ENCODE assay signal across 8 mouse cellular contexts in the genomic region with DNA sequence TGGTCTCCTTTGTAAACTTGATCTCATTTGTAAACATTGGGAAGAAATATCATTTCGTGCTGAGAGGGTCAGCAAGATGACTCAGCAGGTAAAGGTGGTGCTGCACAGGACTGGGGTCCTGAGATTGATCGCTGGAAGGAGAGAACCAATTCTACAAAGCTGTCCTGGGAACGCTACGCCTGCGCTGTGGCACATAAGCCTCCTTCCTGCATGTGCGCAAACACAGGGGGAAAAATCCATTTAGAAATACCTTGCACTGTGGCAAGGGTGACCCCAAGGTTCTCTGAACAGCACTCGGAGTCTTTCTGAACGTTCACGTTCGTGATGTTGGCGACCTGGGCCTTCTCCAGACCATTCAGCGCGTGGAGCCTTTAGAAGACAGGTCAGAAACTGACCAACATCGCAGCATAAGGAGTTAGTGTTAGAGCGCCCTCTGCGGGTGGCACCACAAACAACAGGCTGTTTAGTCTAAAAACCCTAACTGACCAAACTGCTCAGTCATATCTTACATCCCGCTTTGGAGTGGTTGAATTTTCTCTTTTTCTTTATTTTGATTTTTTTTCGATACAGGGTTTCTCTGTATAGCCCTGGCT. TPM values are rescaled to one million over a fixed set of nuclear protein-coding genes. Genes with fewer than 3 reads are reported as not detected.
DNase-seq lines count a peak whose midpoint lies in the region; ATAC-seq and TF ChIP-seq lines count a peak whose summit lies in the region.

No protein-coding gene starts in this region.

- TF ChIP-seq POLR2A in spleen, adult 2 months (IDR thresholded peaks at IDR 0.05; ENCODE audit: low read depth, low read length), result no peak

- H3K4me3 ChIP-seq in embryonic facial prominence, embryonic 10.5 days, result no peak overlapping the region
- H3K4me3 ChIP-seq in limb, embryonic 11.5 days (ENCODE audit: low read depth, low read length), result no peak overlapping the region
- no peak overlapping the region for H3K4me3 ChIP-seq in midbrain, embryonic 14.5 days (replicated peaks; ENCODE audit: low read depth, low read length)
- H3K4me3 ChIP-seq in spleen, adult 2 months (ENCODE audit: extremely low read depth, insufficient read depth, insufficient read length), result no peak overlapping the region

- H3K36me3 ChIP-seq in embryonic facial prominence, embryonic 10.5 days (replicated peaks), result no peaks in the 10 kb centered on the region
- no peaks in the 10 kb centered on the region for H3K36me3 ChIP-seq in limb, embryonic 11.5 days (ENCODE audit: control insufficient read depth, insufficient read depth, low read length)
- no peaks in the 10 kb centered on the region for H3K36me3 ChIP-seq in midbrain, embryonic 14.5 days (ENCODE audit: control insufficient read depth, insufficient read depth, low read length)
- H3K36me3 ChIP-seq in spleen, adult 2 months (ENCODE audit: control insufficient read depth, insufficient read depth, low read length), result no peaks in the 10 kb centered on the region

- no peak overlapping the region; the same call in 1 of the 2 replicates for H3K27ac ChIP-seq in embryonic facial prominence, embryonic 10.5 days (replicated peaks)
- no peak overlapping the region for H3K27ac ChIP-seq in limb, embryonic 11.5 days (replicated peaks; ENCODE audit: low read depth, low read length)
- no peak overlapping the region for H3K27ac ChIP-seq in midbrain, embryonic 14.5 days (replicated peaks; ENCODE audit: low read depth, low read length)
- no peak overlapping the region for H3K27ac ChIP-seq in spleen, adult 2 months (ENCODE audit: insufficient read depth, low read length)

- peaks cover 25% of the 10 kb centered on the region for H3K4me1 ChIP-seq in embryonic facial prominence, embryonic 10.5 days
- peaks cover 7% of the 10 kb centered on the region; the same call in 1 of the 2 replicates for H3K4me1 ChIP-seq in limb, embryonic 11.5 days (ENCODE audit: control insufficient read depth, insufficient read depth, low read length)
- no peaks in the 10 kb centered on the region for H3K4me1 ChIP-seq in midbrain, embryonic 14.5 days (ENCODE audit: control insufficient read depth, insufficient read depth, low read length)
- H3K4me1 ChIP-seq in spleen, adult 2 months (ENCODE audit: control insufficient read depth, insufficient read depth, insufficient read length), result no peaks in the 10 kb centered on the region

- WGBS in embryonic facial prominence, embryonic 10.5 days, result 31% methylated on average over 18 of the region's 18 CpGs
- WGBS in limb, embryonic 11.5 days, result 29% methylated on average over 18 of the region's 18 CpGs
- 29% methylated on average over 18 of the region's 18 CpGs for WGBS in midbrain, embryonic 14.5 days
- WGBS in spleen, adult 2 months, result 30% methylated on average over 18 of the region's 18 CpGs

- no peaks in the 10 kb centered on the region for H3K9me3 ChIP-seq in embryonic facial prominence, embryonic 10.5 days
- no peaks in the 10 kb centered on the region for H3K9me3 ChIP-seq in limb, embryonic 11.5 days (ENCODE audit: control insufficient read depth, low read length)
- no peaks in the 10 kb centered on the region for H3K9me3 ChIP-seq in midbrain, embryonic 14.5 days (ENCODE audit: control insufficient read depth, low read length)

- peak; percentile 81; the same call in 1 of the 2 replicates for TF ChIP-seq CTCF in spleen, adult 2 months (IDR thresholded peaks at IDR 0.05; ENCODE audit: extremely low read depth, insufficient read depth, insufficient read length, insufficient replicate concordance)

- no peaks in the 10 kb centered on the region for H3K27me3 ChIP-seq in embryonic facial prominence, embryonic 10.5 days (replicated peaks; ENCODE audit: low read depth, poor library complexity, severe bottlenecking)
- H3K27me3 ChIP-seq in limb, embryonic 11.5 days (ENCODE audit: control insufficient read depth, insufficient read depth, low read length), result no peaks in the 10 kb centered on the region
- H3K27me3 ChIP-seq in midbrain, embryonic 14.5 days (ENCODE audit: control insufficient read depth, insufficient read depth, low read length), result no peaks in the 10 kb centered on the region
- no peaks in the 10 kb centered on the region for H3K27me3 ChIP-seq in spleen, adult 2 months (ENCODE audit: control insufficient read depth, insufficient read depth, low read length)

- DNase-seq in 3134 (ENCODE audit: extremely low read depth, insufficient read length, low spot score), result peak; percentile 38
- DNase-seq in adrenal gland, postnatal 10 days, result peak; percentile 91
- DNase-seq in embryonic facial prominence, embryonic 10.5 days (ENCODE audit: low spot score), result peak; percentile 88
- peak; percentile 96 for DNase-seq in heart, adult 11 months
- peak; percentile 92 for DNase-seq in kidney, adult 18-20 months
- peak; percentile 91 for DNase-seq in limb, embryonic 11.5 days (ENCODE audit: low spot score)
- DNase-seq in midbrain, embryonic 14.5 days, result peak; percentile 90
- peak; percentile 33 to 75 for DNase-seq in spleen, adult 2 months (ENCODE audit: low read depth in 1 of 2, low spot score in 2 of 2)

- H3K4me2 ChIP-seq in limb, embryonic 11.5 days (ENCODE audit: low read depth, severe bottlenecking), result no peak overlapping the region
- no peak overlapping the region for H3K4me2 ChIP-seq in midbrain, embryonic 14.5 days (ENCODE audit: low read length)

- ATAC-seq in limb, embryonic 11.5 days (ENCODE audit: insufficient number of reproducible peaks, low FRiP score, low TSS enrichment, low read depth), result no peak
- ATAC-seq in midbrain, embryonic 14.5 days (ENCODE audit: low FRiP score, low TSS enrichment), result no peak

- no peak overlapping the region for H3K9ac ChIP-seq in limb, embryonic 11.5 days (ENCODE audit: low read length)
- H3K9ac ChIP-seq in midbrain, embryonic 14.5 days (replicated peaks; ENCODE audit: low read length), result no peak overlapping the region

RNA-seq across cellular contexts. Expression of gene Rassf3, which starts 40.0 kb away (rescaled TPM):
- 10 to 100 TPM; 47.9 to 49.1 TPM for total RNA-seq in adrenal gland, postnatal 10 days (2021)
- polyA plus RNA-seq in embryonic facial prominence, embryonic 10.5 days (2016; fragmentation: Nextera tagmentation; extraction: Ambion mirVana), result 15.8 and 19.4 TPM in 2 replicates
- polyA plus RNA-seq in limb, embryonic 11.5 days (2014; fragmentation: Nextera tagmentation; extraction: Ambion mirVana), result 16.5 and 17.2 TPM in 2 replicates
- 2.4 and 4.5 TPM in 2 replicates for polyA plus RNA-seq in midbrain, embryonic 14.5 days (2014; fragmentation: Nextera tagmentation; extraction: Ambion mirVana)
- polyA plus RNA-seq in spleen, adult 2 months (2012; rRNA removed), result 20.4 and 26.2 TPM in 2 replicates

Comparison
In these comparisons a context has a peak if more than half of its experiments do, and no peak if none do; other contexts are left out.
1. DNase-seq: peak in every context shown above with its lines; median percentile 96 in heart, adult 11 months; 92 in kidney, adult 18-20 months; 91 in adrenal gland, postnatal 10 days; 91 in limb, embryonic 11.5 days; 90 in midbrain, embryonic 14.5 days; 88 in embryonic facial prominence, embryonic 10.5 days; 54 in spleen, adult 2 months; 38 in 3134.